Mouse (Mus musculus) liver, embryonic 14.5 days (tissue): ENCODE measurements around the gene Aplp2.
A peak's percentile ranks its signal among the peaks of the same experiment; 100 is the strongest.

Experiments
- CTCF ChIP-seq: IDR thresholded peaks from 2 replicates; pipeline ENCODE4 v1.5.1; 2016; ENCODE audit warnings: antibody characterized with exemption, low read depth, control low read depth
- EP300 ChIP-seq: IDR thresholded peaks from 2 replicates; pipeline ENCODE4 v1.6.1; 2016; ENCODE audit warnings: antibody characterized with exemption, low read depth

DNA sequence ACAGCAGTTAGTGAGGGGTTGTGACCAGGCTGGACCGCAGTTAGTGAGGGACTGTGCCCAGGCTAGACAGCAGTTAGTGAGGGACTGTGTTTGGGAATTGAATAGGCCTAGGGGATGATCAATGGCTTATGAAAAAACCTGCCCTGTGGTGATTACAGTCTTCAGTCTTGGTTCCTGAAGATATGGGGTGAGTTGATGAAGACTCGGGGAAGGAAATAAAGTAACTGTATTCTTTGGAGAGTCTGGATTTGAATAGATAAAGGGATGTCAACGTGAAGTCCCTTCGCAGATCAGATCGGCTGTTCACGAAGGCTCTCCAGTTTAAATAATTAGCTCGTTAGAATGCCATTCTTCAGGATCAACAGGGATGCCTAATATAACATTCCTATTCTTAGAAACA, 44.3 kb upstream of the Aplp2 start:
- TF ChIP-seq CTCF: no peak
- TF ChIP-seq EP300: peak; percentile 87
